Mouse (Mus musculus): ENCODE measurements at regions not wholly inside any gene's neighbourhood (a gene's known extent, or its start where the extent isn't known, plus 50 kb on each side); places are given as distances from the start of the nearest gene placed in this dataset.
A peak's percentile ranks its signal among the peaks of the same experiment; 100 is the strongest.

DNA sequence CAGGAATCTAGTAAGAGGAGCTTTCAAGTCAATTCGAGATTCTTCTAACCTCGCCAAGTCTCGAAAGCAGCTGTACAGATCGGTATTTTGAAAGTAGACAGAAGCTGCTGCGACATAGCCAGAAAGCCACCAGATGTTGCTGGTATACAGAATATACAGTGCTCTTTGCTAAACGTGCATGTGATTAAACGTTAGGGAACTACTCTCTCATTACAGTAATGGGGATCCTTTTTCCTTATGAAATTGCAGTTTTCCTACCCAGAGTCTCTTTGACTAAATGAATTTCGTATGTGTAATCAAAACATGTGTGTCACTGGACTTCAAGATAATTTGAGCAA is 70.5 kb upstream of the Frem1 start:
- no peak overlapping the region for H3K4me2 ChIP-seq (replicated peaks; ENCODE audit: low read depth, low read length, severe bottlenecking)

DNA sequence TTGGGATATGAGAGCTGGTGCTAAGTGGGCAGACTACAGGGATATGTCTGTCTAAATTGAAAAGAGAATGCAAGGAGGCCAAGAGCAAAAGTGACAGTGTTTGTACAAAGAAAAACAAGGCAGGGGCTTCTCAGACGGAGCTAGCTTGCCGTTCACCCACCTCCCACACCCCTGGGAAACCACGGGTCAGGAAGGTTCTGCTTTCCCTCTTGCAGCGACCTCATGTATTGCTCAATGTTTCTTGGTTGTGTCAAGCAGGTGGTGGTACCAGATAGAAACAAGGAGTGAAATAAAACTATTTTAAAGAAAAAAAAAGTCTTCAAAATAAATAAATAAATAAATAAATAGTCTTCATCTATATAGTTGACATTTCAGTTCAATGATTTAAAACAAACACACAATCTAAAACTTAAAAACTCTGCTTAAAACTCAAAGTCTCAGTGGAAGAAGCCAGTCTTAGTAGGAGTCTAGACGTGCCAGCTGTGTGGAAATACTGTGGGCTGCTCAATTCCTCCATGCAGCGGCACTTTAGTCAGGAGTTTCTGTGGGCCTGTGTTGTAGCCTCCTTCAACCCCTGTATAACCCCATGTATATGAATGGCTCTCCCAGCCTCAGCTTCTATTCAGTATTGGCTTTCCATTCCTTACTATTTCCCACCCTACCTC is 70.0 kb upstream of the Frem1 start:
- no peaks in the 10 kb centered on the region; the same call in 1 of the 2 replicates for H3K4me1 ChIP-seq (ENCODE audit: control insufficient read depth, insufficient read depth, low read length)
- H3K9ac ChIP-seq (ENCODE audit: low read depth, low read length, severe bottlenecking): no peak overlapping the region
- H3K9me3 ChIP-seq (ENCODE audit: control insufficient read depth, low read length): no peaks in the 10 kb centered on the region
- no peaks in the 10 kb centered on the region for H3K36me3 ChIP-seq (ENCODE audit: control insufficient read depth, insufficient read depth, low read length)
- TF ChIP-seq POLR2A (IDR thresholded peaks at IDR 0.05; ENCODE audit: borderline replicate concordance, extremely low read depth, insufficient read depth, insufficient read length): no peak
- no peak overlapping the region for H3K4me3 ChIP-seq (replicated peaks; ENCODE audit: low read length)
- H3K27me3 ChIP-seq (ENCODE audit: control insufficient read depth, insufficient read depth, low read length): no peaks in the 10 kb centered on the region
- no peak for ATAC-seq (ENCODE audit: low FRiP score, low read depth)
- 78% methylated on average over 6 of the region's 6 CpGs for WGBS
- no peak for DNase-seq (ENCODE audit: low spot score)
- H3K27ac ChIP-seq (replicated peaks; ENCODE audit: low read depth, low read length): no peak overlapping the region
- no peak overlapping the region for H3K4me2 ChIP-seq (replicated peaks; ENCODE audit: low read depth, low read length, severe bottlenecking)

More for the DNA sequence above, 70.5 kb upstream of the Frem1 start:
- WGBS: 42% methylated on average over 8 of the region's 8 CpGs
- no peaks in the 10 kb centered on the region for H3K27me3 ChIP-seq (ENCODE audit: control insufficient read depth, insufficient read depth, low read length)
- DNase-seq (ENCODE audit: low spot score) (peak; percentile 45), ATAC-seq (ENCODE audit: low FRiP score, low read depth) (no peak)
- no peak for TF ChIP-seq POLR2A (IDR thresholded peaks at IDR 0.05; ENCODE audit: borderline replicate concordance, extremely low read depth, insufficient read depth, insufficient read length)
- H3K9ac ChIP-seq (ENCODE audit: low read depth, low read length, severe bottlenecking): no peak overlapping the region
- H3K36me3 ChIP-seq (ENCODE audit: control insufficient read depth, insufficient read depth, low read length): no peaks in the 10 kb centered on the region
- H3K4me1 ChIP-seq (ENCODE audit: control insufficient read depth, insufficient read depth, low read length): no peaks in the 10 kb centered on the region; the same call in 1 of the 2 replicates
- no peaks in the 10 kb centered on the region for H3K9me3 ChIP-seq (ENCODE audit: control insufficient read depth, low read length)
- H3K27ac ChIP-seq (replicated peaks; ENCODE audit: low read depth, low read length): no peak overlapping the region
- H3K4me3 ChIP-seq (replicated peaks; ENCODE audit: low read length): no peak overlapping the region

DNA sequence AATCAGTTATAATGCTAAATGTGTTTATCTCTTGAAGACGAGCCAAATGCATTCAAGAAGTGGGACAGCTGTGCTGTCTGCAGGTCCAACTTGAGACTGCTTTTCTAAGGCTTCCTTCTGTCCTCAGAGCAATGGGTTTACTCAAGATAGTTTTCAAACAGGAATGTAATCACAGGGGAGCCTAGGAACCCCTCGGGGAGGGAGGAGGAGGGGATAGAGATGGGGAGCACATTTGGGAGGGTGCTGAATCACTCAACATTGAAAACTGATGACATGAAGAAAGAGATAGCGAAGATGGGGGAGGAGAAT is 56.5 kb upstream of the Frem1 start:
- Histone ChIP-seq H3K4me3 (replicated peaks; ENCODE audit: low read length) (no peak overlapping the region), H3K4me2 (replicated peaks; ENCODE audit: low read depth, low read length, severe bottlenecking) (no peak overlapping the region), H3K9ac (ENCODE audit: low read depth, low read length, severe bottlenecking) (no peak overlapping the region), H3K36me3 (ENCODE audit: control insufficient read depth, insufficient read depth, low read length) (no peaks in the 10 kb centered on the region), H3K27ac (replicated peaks; ENCODE audit: low read depth, low read length) (no peak overlapping the region), H3K9me3 (ENCODE audit: control insufficient read depth, low read length) (no peaks in the 10 kb centered on the region), H3K4me1 (ENCODE audit: control insufficient read depth, insufficient read depth, low read length) (0 out of 2 replicates have a peak, but pooled peaks cover 3% of the 10 kb centered on the region), H3K27me3 (ENCODE audit: control insufficient read depth, insufficient read depth, low read length) (no peaks in the 10 kb centered on the region)
- ATAC-seq (ENCODE audit: low FRiP score, low read depth) (no peak), DNase-seq (ENCODE audit: low spot score) (no peak)
- TF ChIP-seq POLR2A (IDR thresholded peaks at IDR 0.05; ENCODE audit: borderline replicate concordance, extremely low read depth, insufficient read depth, insufficient read length): no peak
- 67% methylated on average over 3 of the region's 3 CpGs for WGBS

DNA sequence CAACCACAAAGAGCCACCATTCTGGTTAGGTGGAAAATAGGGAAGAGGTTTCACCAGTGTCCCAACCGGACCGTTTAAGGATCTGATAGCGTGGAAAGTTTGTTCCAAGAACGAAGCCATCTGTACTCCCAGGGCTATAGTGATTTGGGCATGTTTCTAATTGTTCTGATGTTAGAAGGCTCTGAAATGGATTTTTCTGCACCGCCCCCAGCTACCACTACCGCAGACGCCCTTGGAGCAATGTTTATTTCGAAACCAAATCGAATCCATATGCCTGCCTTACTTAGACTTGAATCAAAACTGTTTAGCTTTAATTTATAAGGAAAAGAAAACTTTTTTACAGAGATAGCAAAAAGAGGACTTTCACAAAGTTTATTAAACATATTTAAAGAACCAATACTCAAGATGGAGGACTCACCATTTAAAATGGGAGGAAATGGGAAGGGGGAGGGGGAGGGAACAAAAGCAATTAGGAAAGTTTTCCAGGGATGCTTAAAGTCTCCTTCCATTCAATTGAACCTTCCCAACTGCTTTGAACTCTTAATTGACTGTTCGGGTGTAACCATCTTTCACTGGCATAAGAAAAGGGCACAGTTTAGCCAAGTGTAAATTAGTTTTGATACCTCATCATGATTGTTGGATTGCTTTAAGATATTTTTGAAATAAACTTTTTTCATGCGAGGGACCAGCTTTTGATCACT is 56.0 kb upstream of the Frem1 start:
- DNase-seq (ENCODE audit: low spot score): peak; percentile 75
- H3K9ac ChIP-seq (ENCODE audit: low read depth, low read length, severe bottlenecking): no peak overlapping the region
- H3K4me1 ChIP-seq (ENCODE audit: control insufficient read depth, insufficient read depth, low read length): 0 out of 2 replicates have a peak, but pooled peaks cover 3% of the 10 kb centered on the region
- H3K9me3 ChIP-seq (ENCODE audit: control insufficient read depth, low read length): no peaks in the 10 kb centered on the region
- H3K36me3 ChIP-seq (ENCODE audit: control insufficient read depth, insufficient read depth, low read length): no peaks in the 10 kb centered on the region
- peak; percentile 55; the same call in 1 of the 2 replicates for ATAC-seq (ENCODE audit: low FRiP score, low read depth)
- H3K4me2 ChIP-seq (replicated peaks; ENCODE audit: low read depth, low read length, severe bottlenecking): no peak overlapping the region
- no peaks in the 10 kb centered on the region for H3K27me3 ChIP-seq (ENCODE audit: control insufficient read depth, insufficient read depth, low read length)
- WGBS: 34% methylated on average over 11 of the region's 11 CpGs
- H3K27ac ChIP-seq (replicated peaks; ENCODE audit: low read depth, low read length): 0 out of 2 replicates have a peak overlapping the region, but pooled peaks have one; percentile 9
- no peak overlapping the region for H3K4me3 ChIP-seq (replicated peaks; ENCODE audit: low read length)
- no peak for TF ChIP-seq POLR2A (IDR thresholded peaks at IDR 0.05; ENCODE audit: borderline replicate concordance, extremely low read depth, insufficient read depth, insufficient read length)

DNA sequence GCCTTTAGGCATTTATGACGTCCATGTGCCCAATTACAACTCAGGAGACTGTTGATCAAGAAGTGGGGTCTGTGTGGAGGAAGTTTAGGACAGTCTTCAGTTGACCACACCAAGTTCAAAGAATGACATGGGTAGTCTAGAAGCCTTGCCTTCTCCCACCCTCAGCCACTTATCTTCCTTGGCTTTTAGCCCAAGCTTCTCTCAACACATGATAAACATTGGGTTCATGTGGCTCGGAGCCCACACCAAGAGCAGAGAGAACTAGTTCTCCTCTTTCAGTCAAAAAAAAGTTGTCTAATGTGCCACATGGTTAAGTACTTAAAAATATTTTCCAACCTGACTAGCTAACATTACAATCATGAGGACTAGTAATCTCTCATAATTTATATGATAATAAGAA is 55.0 kb upstream of the Frem1 start:
- 66% methylated on average over 2 of the region's 2 CpGs for WGBS
- no peak overlapping the region for H3K9ac ChIP-seq (ENCODE audit: low read depth, low read length, severe bottlenecking)
- TF ChIP-seq POLR2A (IDR thresholded peaks at IDR 0.05; ENCODE audit: borderline replicate concordance, extremely low read depth, insufficient read depth, insufficient read length): no peak
- no peak overlapping the region for H3K4me2 ChIP-seq (replicated peaks; ENCODE audit: low read depth, low read length, severe bottlenecking)
- no peak overlapping the region for H3K4me3 ChIP-seq (replicated peaks; ENCODE audit: low read length)
- DNase-seq (ENCODE audit: low spot score) (no peak), ATAC-seq (ENCODE audit: low FRiP score, low read depth) (no peak)
- no peak overlapping the region for H3K27ac ChIP-seq (replicated peaks; ENCODE audit: low read depth, low read length)
- 0 out of 2 replicates have a peak, but pooled peaks cover 3% of the 10 kb centered on the region for H3K4me1 ChIP-seq (ENCODE audit: control insufficient read depth, insufficient read depth, low read length)
- no peaks in the 10 kb centered on the region for H3K9me3 ChIP-seq (ENCODE audit: control insufficient read depth, low read length)
- no peaks in the 10 kb centered on the region for H3K27me3 ChIP-seq (ENCODE audit: control insufficient read depth, insufficient read depth, low read length)
- H3K36me3 ChIP-seq (ENCODE audit: control insufficient read depth, insufficient read depth, low read length): no peaks in the 10 kb centered on the region
